Mouse (Mus musculus) stomach, postnatal 0 days (tissue): Measurements from ENCODE around the gene 1700088E04Rik. TPM values are rescaled to one million over a fixed set of nuclear protein-coding genes. Genes with fewer than 3 reads are reported as not detected.

Experiments
- ATAC-seq: fragments of 200-750 bp; cut with Nextera tagmentation; 2 replicates; pipeline ENCODE4 v1.8.0; 2017; ENCODE audit not compliant: low FRiP score, low TSS enrichment
- DNase-seq: peaks from one replicate; pipeline ENCODE4 v3.0.0-alpha.2; 2016; ENCODE audit warnings: low spot score
- H3K27ac ChIP-seq: fragments of 300-500 bp; sonication (generic); replicated peaks from 2 replicates; pipeline ENCODE4 v1.5.1; 2014; ENCODE audit warnings: mild to moderate bottlenecking, control low read depth
- H3K27me3 ChIP-seq: fragments of 300-500 bp; sonication (generic); 2 replicates; pipeline ENCODE4 v1.6.1; 2014; ENCODE audit warnings: low read length; ENCODE audit not compliant: control insufficient read depth, insufficient read depth
- H3K36me3 ChIP-seq: fragments of 300-500 bp; sonication (generic); 2 replicates; pipeline ENCODE4 v1.6.1; 2014; ENCODE audit warnings: low read length, mixed read lengths; ENCODE audit not compliant: control insufficient read depth, insufficient read depth
- H3K4me1 ChIP-seq: fragments of 300-500 bp; sonication (generic); replicated peaks from 2 replicates; pipeline ENCODE4 v1.6.1; 2014; ENCODE audit warnings: antibody characterized with exemption; ENCODE audit not compliant: control insufficient read depth, insufficient read depth
- H3K4me2 ChIP-seq: fragments of 300-500 bp; sonication (generic); replicated peaks from 2 replicates; pipeline ENCODE4 v1.6.1; 2014; ENCODE audit warnings: low read depth, mild to moderate bottlenecking, control low read depth, moderate library complexity
- H3K4me3 ChIP-seq: fragments of 300-500 bp; sonication (generic); 2 replicates; pipeline ENCODE4 v1.5.1; 2014; ENCODE audit warnings: low read depth, low read length, control low read depth
- H3K9ac ChIP-seq: fragments of 300-500 bp; sonication (generic); 2 replicates; pipeline ENCODE4 v1.6.1; 2014; ENCODE audit warnings: mild to moderate bottlenecking, low read length, control low read depth, mixed read lengths
- H3K9me3 ChIP-seq: fragments of 300-500 bp; sonication (generic); 2 replicates; pipeline ENCODE4 v1.6.1; 2016; ENCODE audit warnings: low read length; ENCODE audit not compliant: control insufficient read depth
- CTCF ChIP-seq: IDR thresholded peaks from 2 replicates; pipeline ENCODE4 v1.5.1; 2016; ENCODE audit warnings: antibody characterized with exemption, low read depth, mild to moderate bottlenecking, moderate library complexity
- EP300 ChIP-seq: optimal IDR thresholded peaks from 2 replicates; pipeline ENCODE3; 2016; ENCODE audit warnings: antibody characterized with exemption
- WGBS: fragments of 180-500 bp; shearing (Covaris S2); extraction: QIAGEN DNeasy Blood & Tissue Kit; methylation state at CpG from one replicate; pipeline ENCODE4 v1.1.7; 2014; 5-methylcytosine and 5-hydroxymethylcytosine counted together
- polyA plus RNA-seq: library from polyadenylated mRNA; unstranded; fragments of >200 nt; fragmentation: Nextera tagmentation; extraction: Ambion mirVana; gene quantifications from 2 replicates; pipeline ENCODE4 v1.2.1, GENCODE M21; 2015

1700088E04Rik gene
- polyA plus RNA-seq, 1 experiment from 2014 or later: 6.4 TPM

GRCm38 (mm10) chr15:79097611-79098025 lies 43.4 kb downstream of the 1700088E04Rik start:
- Histone ChIP-seq H3K9me3 (no peaks in the 10 kb centered on the region), H3K36me3 (no peaks in the 10 kb centered on the region; the same call in 1 of the 2 replicates), H3K4me2 (peak overlapping the region; percentile 42), H3K4me1 (peaks cover 19% of the 10 kb centered on the region), H3K9ac (peak overlapping the region; percentile 38), H3K27ac (peak overlapping the region; percentile 94), H3K4me3 (no peak overlapping the region), H3K27me3 (no peaks in the 10 kb centered on the region)
- peak; percentile 85 for ATAC-seq
- WGBS: 9% methylated on average over 6 of the region's 6 CpGs
- peak; percentile 75 for DNase-seq
- no peak for TF ChIP-seq EP300

GRCm38 (mm10) chr15:79097135-79097534 lies 43.9 kb downstream of the 1700088E04Rik start:
- Histone ChIP-seq H3K9ac (peak overlapping the region; percentile 38; the same call in 1 of the 2 replicates), H3K4me2 (peak overlapping the region; percentile 42), H3K9me3 (no peaks in the 10 kb centered on the region), H3K36me3 (no peaks in the 10 kb centered on the region; the same call in 1 of the 2 replicates), H3K4me1 (peaks cover 19% of the 10 kb centered on the region), H3K27me3 (no peaks in the 10 kb centered on the region), H3K4me3 (no peak overlapping the region), H3K27ac (peak overlapping the region; percentile 94)
- DNase-seq (no peak), ATAC-seq (no peak)
- TF ChIP-seq EP300: no peak
- WGBS: 10% methylated on average over 2 of the region's 2 CpGs

GRCm38 (mm10) chr15:79096556-79096955 lies 44.5 kb downstream of the 1700088E04Rik start:
- no peak overlapping the region for H3K4me3 ChIP-seq
- WGBS: 50% methylated on average over 3 of the region's 3 CpGs
- H3K4me2 ChIP-seq: no peak overlapping the region
- DNase-seq (no peak), ATAC-seq (no peak)
- H3K27me3 ChIP-seq: no peaks in the 10 kb centered on the region
- peak overlapping the region; percentile 94 for H3K27ac ChIP-seq
- peaks cover 19% of the 10 kb centered on the region for H3K4me1 ChIP-seq
- H3K36me3 ChIP-seq: no peaks in the 10 kb centered on the region; the same call in 1 of the 2 replicates
- TF ChIP-seq EP300: no peak
- TF ChIP-seq CTCF: no peak
- H3K9ac ChIP-seq: no peak overlapping the region
- no peaks in the 10 kb centered on the region for H3K9me3 ChIP-seq

DNA sequence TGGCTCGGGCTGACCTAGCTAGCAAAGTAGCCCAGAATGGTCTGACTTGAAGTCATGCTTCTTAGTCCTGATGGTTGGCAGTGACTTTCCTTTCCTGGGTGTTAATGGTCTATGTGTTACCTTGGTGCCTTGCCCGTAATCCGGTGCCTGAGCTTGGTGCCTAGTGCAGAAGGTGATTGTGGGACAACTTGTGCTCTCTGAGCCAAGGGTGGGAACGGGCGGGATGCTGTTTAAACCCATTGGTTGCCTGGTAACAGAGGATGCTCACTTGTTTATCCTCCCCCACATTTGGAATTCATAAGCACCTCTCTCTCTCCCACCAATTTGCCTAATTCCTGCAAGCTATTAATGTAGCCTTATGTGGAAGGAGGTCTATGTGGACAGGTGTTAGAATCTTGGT lies 45.6 kb downstream of the 1700088E04Rik start:
- H3K27me3 ChIP-seq: no peaks in the 10 kb centered on the region
- H3K9ac ChIP-seq: no peak overlapping the region
- H3K36me3 ChIP-seq: peaks cover 4% of the 10 kb centered on the region; the same call in 1 of the 2 replicates
- no peak for TF ChIP-seq CTCF
- no peak for TF ChIP-seq EP300
- no peak overlapping the region for H3K4me3 ChIP-seq
- 0 out of 2 replicates have a peak overlapping the region, but pooled peaks have one; percentile 24 for H3K27ac ChIP-seq
- WGBS: 76% methylated on average over 5 of the region's 5 CpGs
- no peak for ATAC-seq
- no peak overlapping the region for H3K4me2 ChIP-seq
- no peaks in the 10 kb centered on the region for H3K9me3 ChIP-seq
- H3K4me1 ChIP-seq: peaks cover 16% of the 10 kb centered on the region
- DNase-seq: no peak

GRCm38 (mm10) chr15:79093083-79093839 lies 47.8 kb downstream of the 1700088E04Rik start:
- DNase-seq: peak; percentile 52
- peak overlapping the region; percentile 13; the same call in 1 of the 2 replicates for H3K9ac ChIP-seq
- ATAC-seq: peak; percentile 48; the same call in 1 of the 2 replicates

DNA sequence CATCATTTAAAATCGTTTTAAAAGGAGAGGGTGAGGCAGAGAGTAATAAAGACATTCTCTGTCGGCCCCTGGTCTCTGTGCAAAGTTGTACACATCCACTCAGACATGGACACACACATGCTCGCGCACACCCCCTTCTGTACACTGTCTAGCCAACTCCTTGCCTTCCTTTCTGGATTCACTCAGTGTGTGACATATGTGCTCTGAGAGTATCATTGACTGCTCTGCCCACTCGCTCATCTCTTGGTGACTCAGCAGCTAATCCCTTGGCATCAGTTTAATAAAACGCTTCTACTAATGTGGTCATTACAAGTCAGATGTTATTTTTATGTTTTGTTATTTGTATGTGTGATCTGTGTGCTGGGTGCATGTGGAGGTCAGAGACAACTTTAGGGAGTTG lies 48.8 kb downstream of the 1700088E04Rik start:
- peaks cover 8% of the 10 kb centered on the region; the same call in 1 of the 2 replicates for H3K36me3 ChIP-seq

More at GRCm38 (mm10) chr15:79093083-79093839, 47.8 kb downstream of the 1700088E04Rik start:
- Histone ChIP-seq H3K9me3 (no peaks in the 10 kb centered on the region), H3K4me3 (no peak overlapping the region), H3K4me2 (no peak overlapping the region), H3K36me3 (peaks cover 7% of the 10 kb centered on the region; the same call in 1 of the 2 replicates), H3K4me1 (peaks cover 9% of the 10 kb centered on the region), H3K27ac (peak overlapping the region; percentile 77), H3K27me3 (no peaks in the 10 kb centered on the region)
- TF ChIP-seq CTCF (peak; percentile 87), EP300 (no peak)
- 41% methylated on average over 7 of the region's 7 CpGs for WGBS

More for the DNA sequence above, 48.8 kb downstream of the 1700088E04Rik start:
- Histone ChIP-seq H3K9me3 (no peaks in the 10 kb centered on the region), H3K27ac (peak overlapping the region; percentile 35; the same call in 1 of the 2 replicates), H3K9ac (no peak overlapping the region), H3K4me3 (no peak overlapping the region), H3K27me3 (no peaks in the 10 kb centered on the region), H3K4me1 (peaks cover 5% of the 10 kb centered on the region), H3K4me2 (no peak overlapping the region)
- TF ChIP-seq EP300: no peak
- WGBS: 57% methylated on average over 6 of the region's 6 CpGs
- DNase-seq (no peak), ATAC-seq (no peak)
